Mouse (Mus musculus) CH12.LX (cell line): ENCODE results near the gene Afg3l1. TPM values are rescaled to one million over a fixed set of nuclear protein-coding genes. Genes with fewer than 3 reads are reported as not detected.

Experiments
- DNase-seq: peaks from one replicate; pipeline ENCODE4 v3.0.0-alpha.2; 2013; ENCODE audit errors: extremely low read depth
- H3K27ac ChIP-seq: 2 replicates; pipeline ENCODE4 v1.5.1; 2012; ENCODE audit warnings: low read depth, mild to moderate bottlenecking, control low read depth, moderate library complexity; ENCODE audit not compliant: insufficient read depth
- H3K27me3 ChIP-seq: replicated peaks from 2 replicates; pipeline ENCODE3; 2012; ENCODE audit warnings: inconsistent platforms
- H3K36me3 ChIP-seq, 2 experiments: replicated peaks in 1 of 2; 2 replicates each; pipeline versions ENCODE3 to v1.6.1; 2012; ENCODE audit warnings: inconsistent platforms in 1 of 2, low read length in 1 of 2, mild to moderate bottlenecking in 1 of 2, mixed read lengths in 1 of 2, moderate library complexity in 1 of 2; ENCODE audit not compliant: control insufficient read depth in 1 of 2, insufficient read depth in 1 of 2
- H3K4me1 ChIP-seq, 2 experiments: 2 replicates each; pipeline ENCODE4 v1.6.1; 2012; ENCODE audit warnings: inconsistent platforms in 1 of 2, moderate library complexity in 1 of 2; ENCODE audit not compliant: insufficient read depth in 2 of 2, control insufficient read depth in 1 of 2
- H3K4me2 ChIP-seq: 2 replicates; pipeline ENCODE4 v1.6.1; 2012; ENCODE audit warnings: low read depth, mild to moderate bottlenecking, control low read depth; ENCODE audit not compliant: poor library complexity, insufficient read depth, severe bottlenecking
- H3K4me3 ChIP-seq, 3 experiments: fragments of 150-350 bp in 1 of 3; sonication (generic) in 1 of 3; replicated peaks in 1 of 3; 2 replicates each; pipeline versions ENCODE3 to v1.5.1; 2011 to 2012; ENCODE audit warnings: low read depth in 2 of 3, low read length in 2 of 3, mild to moderate bottlenecking in 2 of 3, moderate library complexity in 2 of 3, control low read depth in 1 of 3, improper control_type of control experiment in 1 of 3, inconsistent platforms in 1 of 3, mixed read lengths in 1 of 3; ENCODE audit not compliant: poor library complexity in 1 of 3
- H3K79me2 ChIP-seq: replicated peaks from 2 replicates; pipeline ENCODE4 v1.6.1; 2012; ENCODE audit warnings: mild to moderate bottlenecking, moderate library complexity; ENCODE audit not compliant: control insufficient read depth, poor library complexity, insufficient read depth, severe bottlenecking; ENCODE audit errors: extremely low read depth
- H3K9ac ChIP-seq: 2 replicates; pipeline ENCODE4 v1.6.1; 2012; ENCODE audit warnings: low read depth, mild to moderate bottlenecking, control low read depth, moderate library complexity; ENCODE audit not compliant: insufficient read depth
- H3K9me3 ChIP-seq: replicated peaks from 2 replicates; pipeline ENCODE3; 2012; ENCODE audit warnings: low read length, inconsistent platforms, mixed read lengths
- BHLHE40 ChIP-seq: IDR thresholded peaks from 2 replicates; pipeline ENCODE4 v1.6.1; 2011; ENCODE audit warnings: mild to moderate bottlenecking, low read depth, low read length, improper control_type of control experiment
- CHD2 ChIP-seq: IDR thresholded peaks from 2 replicates; pipeline ENCODE4 v1.6.1; 2011; ENCODE audit warnings: low read length, improper control_type of control experiment
- CTCF ChIP-seq, 2 experiments: IDR thresholded peaks in 1 of 2; conservative IDR thresholded peaks in 1 of 2; 2 replicates each; pipeline ENCODE4 v1.5.1; 2011 to 2012; ENCODE audit warnings: low read depth in 2 of 2, low read length in 2 of 2, improper control_type of control experiment in 1 of 2, inconsistent platforms in 1 of 2, mild to moderate bottlenecking in 1 of 2, moderate library complexity in 1 of 2
- EP300 ChIP-seq: IDR thresholded peaks from 2 replicates; pipeline ENCODE4 v1.6.1; 2011; ENCODE audit warnings: low read length, improper control_type of control experiment
- ETS1 ChIP-seq: conservative IDR thresholded peaks from 2 replicates; pipeline ENCODE4 v1.6.1; 2012; ENCODE audit warnings: low read depth, mild to moderate bottlenecking, inconsistent platforms, low read length, improper control_type of control experiment, moderate library complexity
- GABPA ChIP-seq: IDR thresholded peaks from 2 replicates; pipeline ENCODE4 v1.6.1; 2012; ENCODE audit warnings: low read depth, low read length, improper control_type of control experiment, inconsistent platforms; ENCODE audit not compliant: insufficient replicate concordance
- HCFC1 ChIP-seq: IDR thresholded peaks from 2 replicates; pipeline ENCODE4 v1.6.1; 2012; ENCODE audit warnings: low read depth, mild to moderate bottlenecking, inconsistent platforms, low read length, improper control_type of control experiment
- IRF4 ChIP-seq: IDR thresholded peaks from 2 replicates; pipeline ENCODE4 v1.6.1; 2014; ENCODE audit warnings: low read depth, mild to moderate bottlenecking, inconsistent platforms, low read length, improper control_type of control experiment
- MAX ChIP-seq: IDR thresholded peaks from 2 replicates; pipeline ENCODE4 v1.6.1; 2011; ENCODE audit warnings: low read length, improper control_type of control experiment
- MEF2A ChIP-seq: IDR thresholded peaks from 2 replicates; pipeline ENCODE4 v1.6.1; 2014; ENCODE audit warnings: low read depth, mild to moderate bottlenecking, inconsistent platforms, low read length, improper control_type of control experiment, borderline replicate concordance
- MXI1 ChIP-seq: IDR thresholded peaks from 2 replicates; pipeline ENCODE4 v1.6.1; 2011; ENCODE audit warnings: mild to moderate bottlenecking, low read depth, low read length, improper control_type of control experiment
- NELFE ChIP-seq: IDR thresholded peaks from 2 replicates; pipeline ENCODE4 v1.6.1; 2011; ENCODE audit warnings: low read depth, low read length, improper control_type of control experiment
- POLR2A ChIP-seq: IDR thresholded peaks from 2 replicates; pipeline ENCODE4 v1.6.1; 2011; ENCODE audit warnings: low read depth, mild to moderate bottlenecking, improper control_type of control experiment, low read length
- POLR2AphosphoS2 ChIP-seq: IDR thresholded peaks from 2 replicates; pipeline ENCODE4 v1.6.1; 2011; ENCODE audit warnings: low read depth, low read length, improper control_type of control experiment
- RAD21 ChIP-seq: IDR thresholded peaks from 2 replicates; pipeline ENCODE4 v1.6.1; 2011; ENCODE audit warnings: low read depth, mild to moderate bottlenecking, low read length, improper control_type of control experiment, moderate library complexity
- TCF12 ChIP-seq: IDR thresholded peaks from 2 replicates; pipeline ENCODE4 v1.6.1; 2014; ENCODE audit warnings: low read depth, mild to moderate bottlenecking, inconsistent platforms, low read length, improper control_type of control experiment
- USF2 ChIP-seq: conservative IDR thresholded peaks from 2 replicates; pipeline ENCODE4 v1.6.1; 2011; ENCODE audit warnings: low read depth, low read length, improper control_type of control experiment
- ZKSCAN1 ChIP-seq: IDR thresholded peaks from 2 replicates; pipeline ENCODE4 v1.6.1; 2012; ENCODE audit warnings: low read depth, inconsistent platforms, low read length, improper control_type of control experiment, borderline replicate concordance
- ZNF384 ChIP-seq: IDR thresholded peaks from 2 replicates; pipeline ENCODE4 v1.6.1; 2012; ENCODE audit warnings: low read depth, low read length, improper control_type of control experiment, inconsistent platforms
- dilution Hi-C: fragments of 300-500 bp; cut with MboI; formaldehyde crosslinking; loops from 2 replicates; pipeline ENCODE4 v1.14.3; 2020; ENCODE audit warnings: low sequenced_read_pairs; ENCODE audit not compliant: extremely low pct_unique_long_range_greater_than_20kb, extremely low pct_ligation_motif_present
- in situ Hi-C: fragments of 300-500 bp; cut with MboI; formaldehyde crosslinking; loops from 3 replicates; pipeline ENCODE4 v1.14.3; 2019; ENCODE audit warnings: low sequenced_read_pairs, low pct_ligation_motif_present, low pct_unique_long_range_greater_than_20kb, mixed read lengths
- polyA plus RNA-seq: library from polyadenylated mRNA; unstranded; fragments of >175 nt; gene quantifications from 2 replicates; pipeline ENCODE4 v1.2.1, GENCODE M21; 2012; ENCODE audit warnings: low read depth; ENCODE audit not compliant: insufficient read length
- total RNA-seq, 2 experiments: library from RNA; depleted of rRNA; stranded (reverse); fragments of 300-350 nt in 1 of 2; fragments of >200 nt in 1 of 2; gene quantifications; 2 replicates each; pipeline ENCODE4 v1.2.3; 2012 to 2014

The Afg3l1 gene
- total and polyA plus RNA-seq, 3 experiments: 20.3 to 47.6 (median 36.0) TPM

- DNase-seq: no peak
- Histone ChIP-seq H3K79me2 (no peaks in the 10 kb centered on the region), H3K27me3 (no peaks in the 10 kb centered on the region), H3K4me2 (no peak overlapping the region), H3K27ac (no peak overlapping the region), H3K4me3 (no peak overlapping the region), H3K4me1 (no peaks in the 10 kb centered on the region), H3K9me3 (peaks cover 11% of the 10 kb centered on the region), H3K36me3 (peaks cover 80 to 98% of the 10 kb centered on the region in 2 experiments), H3K9ac (no peak overlapping the region)
- dilution Hi-C loops (no loop called here), in situ Hi-C loops (no loop called here)
- no peak for TF ChIP-seq EP300
- no peak for TF ChIP-seq RAD21
- TF ChIP-seq MEF2A: no peak
- TF ChIP-seq IRF4: no peak
- no peak for TF ChIP-seq BHLHE40
- TF ChIP-seq CHD2: no peak
- TF ChIP-seq ETS1: no peak
- no peak for TF ChIP-seq MXI1
- TF ChIP-seq ZKSCAN1: no peak
- no peak for TF ChIP-seq ZNF384
- TF ChIP-seq GABPA: no peak
- no peak for TF ChIP-seq HCFC1
- TF ChIP-seq USF2: no peak
- no peak for TF ChIP-seq TCF12
- TF ChIP-seq NELFE: no peak
- TF ChIP-seq MAX: no peak
- no peak for TF ChIP-seq CTCF (conservative IDR thresholded peaks at IDR 0.05 in 1 of 2, IDR thresholded peaks at IDR 0.05 in 1 of 2; ENCODE audit: low read depth in 2 of 2, low read length in 2 of 2)
- TF ChIP-seq POLR2A: no peak
These were observed 21.9 kb downstream of the Afg3l1 start for GRCm38 (mm10) chr8:123499556-123499955.

GRCm38 (mm10) chr8:123502192-123502591 lies 24.5 kb downstream of the Afg3l1 start:
- DNase-seq: no peak
- H3K4me1 ChIP-seq: no peaks in the 10 kb centered on the region
- H3K4me3 ChIP-seq: no peak overlapping the region
- peaks cover 11% of the 10 kb centered on the region for H3K9me3 ChIP-seq
- H3K27ac ChIP-seq: no peak overlapping the region
- no peak overlapping the region for H3K4me2 ChIP-seq
- no peaks in the 10 kb centered on the region for H3K27me3 ChIP-seq
- H3K36me3 ChIP-seq: peaks cover 69 to 98% of the 10 kb centered on the region in 2 experiments
- no peak overlapping the region for H3K9ac ChIP-seq
- in situ Hi-C loops: no loop called here
- dilution Hi-C loops: no loop called here
- no peak for TF ChIP-seq POLR2AphosphoS2
- no peaks in the 10 kb centered on the region for H3K79me2 ChIP-seq
